ENCODE assay signal across 9 mouse cellular contexts in the genomic region with DNA sequence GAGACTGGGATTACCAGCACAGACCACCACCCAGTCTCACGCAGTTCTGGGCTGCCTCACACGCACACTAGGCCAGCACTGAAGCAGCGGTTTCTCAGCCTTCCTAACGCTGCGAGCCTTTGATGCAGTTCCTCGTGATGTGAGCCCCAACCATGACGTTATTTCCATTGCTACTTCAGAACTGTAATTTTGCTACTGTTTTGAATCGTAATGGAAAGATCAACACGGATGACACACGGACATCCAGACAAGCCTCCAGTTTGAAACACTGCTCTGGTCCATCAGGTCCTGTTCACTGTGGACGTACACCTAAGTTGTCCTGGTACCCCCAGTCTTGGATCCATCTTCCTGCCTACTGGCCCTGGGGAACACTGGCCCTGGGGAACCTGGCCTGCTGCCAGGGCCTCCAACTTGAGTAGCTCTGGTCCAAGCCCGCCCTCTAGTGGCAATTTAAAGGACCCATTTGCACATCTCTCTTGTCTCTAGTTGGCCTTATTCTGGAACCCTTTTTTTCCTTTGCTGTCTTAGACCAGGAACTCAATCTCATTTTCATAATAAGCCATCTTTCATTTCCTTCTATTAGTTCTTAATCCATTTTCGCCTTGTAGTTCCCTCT. TPM values are rescaled to one million over a fixed set of nuclear protein-coding genes. Genes with fewer than 3 reads are reported as not detected.
DNase-seq lines count a peak whose midpoint lies in the region; ATAC-seq lines count a peak whose summit lies in the region.
"Had no signal": no experiment of that assay in that cellular context is flagged by ENCODE, and none has a peak within 500 bp of the region (broad histone marks: within the 10 kb centered on the region; RNA-seq: fewer than 3 reads in every experiment).

No protein-coding gene starts in this region.

- H3K4me1 ChIP-seq in embryonic facial prominence, embryonic 11.5 days (ENCODE audit: control insufficient read depth, insufficient read depth, low read length), result no peaks in the 10 kb centered on the region
- no peaks in the 10 kb centered on the region for H3K4me1 ChIP-seq in heart, embryonic 10.5 days
- no peaks in the 10 kb centered on the region for H3K4me1 ChIP-seq in lung, embryonic 16.5 days (replicated peaks; ENCODE audit: control insufficient read depth, insufficient read depth, low read length)

- WGBS in embryonic facial prominence, embryonic 11.5 days, result 69% methylated on average over 13 of the region's 13 CpGs
- 64% methylated on average over 13 of the region's 13 CpGs for WGBS in heart, embryonic 10.5 days
- WGBS in lung, embryonic 16.5 days, result 63% methylated on average over 13 of the region's 13 CpGs

- no peaks in the 10 kb centered on the region for H3K9me3 ChIP-seq in embryonic facial prominence, embryonic 11.5 days (replicated peaks; ENCODE audit: control insufficient read depth, low read length)
- H3K9me3 ChIP-seq in heart, embryonic 10.5 days, result no peaks in the 10 kb centered on the region
- H3K9me3 ChIP-seq in lung, embryonic 16.5 days (ENCODE audit: control insufficient read depth, low read length), result no peaks in the 10 kb centered on the region

- no peak overlapping the region for H3K4me3 ChIP-seq in embryonic facial prominence, embryonic 11.5 days (ENCODE audit: low read depth, low read length)
- H3K4me3 ChIP-seq in heart, embryonic 10.5 days, result no peak overlapping the region
- H3K4me3 ChIP-seq in lung, embryonic 16.5 days (ENCODE audit: low read length), result no peak overlapping the region

- H3K27ac ChIP-seq in embryonic facial prominence, embryonic 11.5 days (replicated peaks; ENCODE audit: low read depth, low read length), result no peak overlapping the region
- no peak overlapping the region for H3K27ac ChIP-seq in heart, embryonic 10.5 days
- H3K27ac ChIP-seq in lung, embryonic 16.5 days (ENCODE audit: low read length), result no peak overlapping the region
- H3K27ac ChIP-seq: macrophage had no signal

- no peak overlapping the region for H3K9ac ChIP-seq in embryonic facial prominence, embryonic 11.5 days (replicated peaks; ENCODE audit: low read length)
- H3K9ac ChIP-seq in lung, embryonic 16.5 days (ENCODE audit: low read length), result no peak overlapping the region

- DNase-seq in ES-CJ7 (ENCODE audit: low read depth, low spot score), result peak; percentile 86
- DNase-seq in adrenal gland, postnatal 36 days, result peak; percentile 82 to 88
- peak; percentile 82 for DNase-seq in embryonic facial prominence, embryonic 11.5 days (ENCODE audit: low spot score)
- DNase-seq in heart, embryonic 10.5 days (ENCODE audit: low spot score), result peak; percentile 81
- peak; percentile 85 for DNase-seq in layer of hippocampus, adult 11-12 months (ENCODE audit: low spot score)
- peak; percentile 76 to 78 for DNase-seq in right cerebral cortex, adult 2 months (ENCODE audit: low spot score in 2 of 2)
- peak; percentile 76 for DNase-seq in urinary bladder, postnatal 14 days (ENCODE audit: low spot score)

- no peak overlapping the region for H3K4me2 ChIP-seq in embryonic facial prominence, embryonic 11.5 days (ENCODE audit: low read depth, low read length)
- no peak overlapping the region for H3K4me2 ChIP-seq in lung, embryonic 16.5 days (ENCODE audit: low read depth, low read length)

- ATAC-seq in embryonic facial prominence, embryonic 11.5 days (replicated peaks; ENCODE audit: insufficient number of reproducible peaks, low FRiP score, low TSS enrichment, low read depth), result 0 out of 2 replicates have a peak, but pooled peaks have one; percentile 23
- ATAC-seq in lung, embryonic 16.5 days (ENCODE audit: low read depth), result peak; percentile 57; the same call in 1 of the 2 replicates

- no peaks in the 10 kb centered on the region for H3K36me3 ChIP-seq in embryonic facial prominence, embryonic 11.5 days (replicated peaks; ENCODE audit: control insufficient read depth, insufficient read depth, low read depth, low read length)
- peaks cover 9% of the 10 kb centered on the region for H3K36me3 ChIP-seq in heart, embryonic 10.5 days
- no peaks in the 10 kb centered on the region for H3K36me3 ChIP-seq in lung, embryonic 16.5 days (ENCODE audit: control insufficient read depth, insufficient read depth, low read length)

- no peaks in the 10 kb centered on the region for H3K27me3 ChIP-seq in embryonic facial prominence, embryonic 11.5 days (ENCODE audit: control insufficient read depth, insufficient read depth, low read length)
- no peaks in the 10 kb centered on the region for H3K27me3 ChIP-seq in heart, embryonic 10.5 days (ENCODE audit: insufficient read depth, poor library complexity, severe bottlenecking)
- H3K27me3 ChIP-seq in lung, embryonic 16.5 days (ENCODE audit: control insufficient read depth, insufficient read depth, low read depth, low read length), result no peaks in the 10 kb centered on the region

RNA-seq across cellular contexts. Expression of a gene that starts 12.1 kb away (rescaled TPM):
- total RNA-seq in adrenal gland, postnatal 36 days (2021), result 10 to 100 TPM; 15.3 to 17.3 TPM
- polyA plus RNA-seq in embryonic facial prominence, embryonic 11.5 days (2014; fragmentation: Nextera tagmentation; extraction: Ambion mirVana), result 137 and 140 TPM in 2 replicates
- polyA plus RNA-seq in heart, embryonic 10.5 days (2016; fragmentation: Nextera tagmentation; extraction: Ambion mirVana), result 108 and 145 TPM in 2 replicates
- 99.4 and 105 TPM in 2 replicates for polyA plus RNA-seq in lung, embryonic 16.5 days (2015; fragmentation: Nextera tagmentation; extraction: Ambion mirVana)

RNA-seq across cellular contexts. Expression of a gene that starts 36.9 kb away (rescaled TPM):
- total RNA-seq in adrenal gland, postnatal 36 days (2021), result not detected
- polyA plus RNA-seq in embryonic facial prominence, embryonic 11.5 days (2014; fragmentation: Nextera tagmentation; extraction: Ambion mirVana), result 0.43 and 0.46 TPM in 2 replicates
- 0.17 and 0.35 TPM in 2 replicates for polyA plus RNA-seq in heart, embryonic 10.5 days (2016; fragmentation: Nextera tagmentation; extraction: Ambion mirVana)
- 0.24 and 0.74 TPM in 2 replicates for polyA plus RNA-seq in lung, embryonic 16.5 days (2015; fragmentation: Nextera tagmentation; extraction: Ambion mirVana)
- polyA plus RNA-seq: macrophage had no signal

RNA-seq across cellular contexts. Expression of a gene that starts 37.5 kb away (rescaled TPM):
- total RNA-seq in adrenal gland, postnatal 36 days (2021), result under 1 TPM in 1 of 2 experiments, not detected in 1; 0.17 TPM
- 0.25 and 0.31 TPM in 2 replicates for polyA plus RNA-seq in embryonic facial prominence, embryonic 11.5 days (2014; fragmentation: Nextera tagmentation; extraction: Ambion mirVana)
- polyA plus RNA-seq in heart, embryonic 10.5 days (2016; fragmentation: Nextera tagmentation; extraction: Ambion mirVana), result 0.26 and 1.5 TPM in 2 replicates
- polyA plus RNA-seq in lung, embryonic 16.5 days (2015; fragmentation: Nextera tagmentation; extraction: Ambion mirVana), result 0.24 and 0.39 TPM in 2 replicates
